Mouse (Mus musculus): Measurements from ENCODE around the gene Srm. TPM values are rescaled to one million over a fixed set of nuclear protein-coding genes. Genes with fewer than 3 reads are reported as not detected.

The Srm gene
- total RNA-seq, 2 experiments from 2014 or later = 4.7 to 21.0 TPM

GRCm38 (mm10) chr4:148600316-148600715 lies 9.0 kb downstream of the Srm start:
- ATAC-seq (ENCODE audit: poor library complexity, severe bottlenecking) = no peak

- no peak for ATAC-seq (ENCODE audit: poor library complexity, severe bottlenecking)
These were observed 10.6 kb downstream of the Srm start for GRCm38 (mm10) chr4:148601871-148602270.

- ATAC-seq (ENCODE audit: poor library complexity, severe bottlenecking) = no peak
These were observed 11.2 kb downstream of the Srm start, which contains the start of gene Masp2 for GRCm38 (mm10) chr4:148602357-148603120. Gene Masp2 (plus strand): TSS chr4:148602554.

- ATAC-seq (ENCODE audit: poor library complexity, severe bottlenecking) = no peak
These were observed 12.3 kb downstream of the Srm start for GRCm38 (mm10) chr4:148603376-148604139.

- ATAC-seq (ENCODE audit: poor library complexity, severe bottlenecking) = no peak
These were observed 12.8 kb downstream of the Srm start for GRCm38 (mm10) chr4:148604141-148604540.

GRCm38 (mm10) chr4:148604541-148605165 lies 13.3 kb downstream of the Srm start:
- peak; percentile 79 for ATAC-seq (ENCODE audit: poor library complexity, severe bottlenecking)

- peak; percentile 80 for ATAC-seq (ENCODE audit: poor library complexity, severe bottlenecking)
These were observed 16.5 kb downstream of the Srm start for GRCm38 (mm10) chr4:148607758-148608157.

GRCm38 (mm10) chr4:148609805-148610204 lies 18.5 kb downstream of the Srm start:
- no peak for ATAC-seq (ENCODE audit: poor library complexity, severe bottlenecking)

GRCm38 (mm10) chr4:148610631-148611364 lies 19.5 kb downstream of the Srm start:
- no peak for ATAC-seq (ENCODE audit: poor library complexity, severe bottlenecking)

- ATAC-seq (ENCODE audit: poor library complexity, severe bottlenecking) = no peak
These were observed 21.3 kb downstream of the Srm start for GRCm38 (mm10) chr4:148612557-148612956.

- ATAC-seq (ENCODE audit: poor library complexity, severe bottlenecking) = no peak
These were observed 22.4 kb downstream of the Srm start for GRCm38 (mm10) chr4:148613738-148614137.

GRCm38 (mm10) chr4:148619805-148620204 lies 28.5 kb downstream of the Srm start:
- ATAC-seq (ENCODE audit: poor library complexity, severe bottlenecking) = no peak

- ATAC-seq (ENCODE audit: poor library complexity, severe bottlenecking) = no peak
These were observed 29.4 kb downstream of the Srm start for GRCm38 (mm10) chr4:148620718-148621117.

GRCm38 (mm10) chr4:148622485-148622884 lies 31.2 kb downstream of the Srm start:
- no peak for ATAC-seq (ENCODE audit: poor library complexity, severe bottlenecking)

GRCm38 (mm10) chr4:148623609-148624008 lies 32.3 kb downstream of the Srm start:
- ATAC-seq (ENCODE audit: poor library complexity, severe bottlenecking) = no peak

- ATAC-seq (ENCODE audit: poor library complexity, severe bottlenecking) = no peak
These were observed 33.7 kb downstream of the Srm start for GRCm38 (mm10) chr4:148625010-148625409.

- peak; percentile 30 for ATAC-seq (ENCODE audit: poor library complexity, severe bottlenecking)
These were observed 34.7 kb downstream of the Srm start for GRCm38 (mm10) chr4:148625756-148626622.

GRCm38 (mm10) chr4:148626623-148627185 lies 35.4 kb downstream of the Srm start, which contains the start of gene Tardbp:
Gene Tardbp (minus strand): TSS chr4:148627019.
- peak; percentile 94 for ATAC-seq (ENCODE audit: poor library complexity, severe bottlenecking)

GRCm38 (mm10) chr4:148627246-148627645 lies 35.9 kb downstream of the Srm start:
- ATAC-seq (ENCODE audit: poor library complexity, severe bottlenecking) = no peak
